Mouse (Mus musculus) embryonic fibroblast, embryonic 13.5 days (primary cell): ENCODE measurements around the gene Prkd2.

ENCODE experiments used
- CTCF ChIP-seq: IDR thresholded peaks from 2 replicates; pipeline ENCODE4 v1.5.1; 2011; ENCODE audit warnings: mild to moderate bottlenecking, control low read depth, low read length, moderate library complexity, borderline replicate concordance; ENCODE audit not compliant: insufficient read depth
- POLR2A ChIP-seq: IDR thresholded peaks from 2 replicates; pipeline ENCODE4 v1.6.1; 2011; ENCODE audit warnings: low read depth, mild to moderate bottlenecking, control low read depth, low read length, moderate library complexity

GRCm38 (mm10) chr7:16853302-16853831 is 10.7 kb downstream of the Prkd2 start:
- TF ChIP-seq POLR2A (no peak), CTCF (no peak)
